ENCODE assay signal across 12 mouse cellular contexts in genomic region chr2:32240591-32240990, GRCm38 (mm10).
"Had no signal": no experiment of that assay in that cellular context is flagged by ENCODE, and none has a peak within 500 bp of the region (broad histone marks: within the 10 kb centered on the region; RNA-seq: fewer than 3 reads in every experiment).

No protein-coding gene starts in this region.

- DNase-seq: gastrocnemius, postnatal 14 days; gastrocnemius, postnatal 36 days; heart, adult 18-20 months; heart, postnatal 10 days; heart, postnatal 36 days; kidney, adult 11 months; kidney, adult 2 months; kidney, adult 9 months; kidney, postnatal 14 days; kidney, postnatal 4 days; liver; liver, embryonic 13.5 days had no signal
